Mouse (Mus musculus) 416B (cell line): ENCODE data around the gene Tnrc6b.
A peak's percentile ranks its signal among the peaks of the same experiment; 100 is the strongest.

Experiments
- DNase-seq: peaks from one replicate; pipeline ENCODE4 v3.0.0; 2011; ENCODE audit warnings: low read depth

Gene Tnrc6b

DNA sequence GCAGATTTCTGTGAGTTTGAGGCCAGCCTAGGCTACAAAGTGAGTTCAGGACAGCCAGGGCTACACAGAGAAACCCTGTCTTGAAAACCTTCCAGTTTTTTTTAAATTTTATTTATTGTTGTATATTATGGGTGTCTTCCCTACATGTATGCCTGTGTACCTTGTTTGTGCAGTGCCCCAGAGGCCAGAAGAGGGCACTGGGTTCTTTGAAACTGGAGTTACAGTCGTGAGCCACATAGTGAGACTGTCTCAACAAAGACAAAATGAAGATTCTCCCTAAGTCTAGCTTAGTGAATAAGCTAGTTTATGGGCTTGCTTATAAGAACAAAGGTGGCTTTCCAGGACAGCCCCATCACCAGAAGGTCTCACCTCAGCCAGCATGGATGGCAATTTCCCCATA, 25.4 kb downstream of the Tnrc6b start:
- peak; percentile 58 for DNase-seq

DNA sequence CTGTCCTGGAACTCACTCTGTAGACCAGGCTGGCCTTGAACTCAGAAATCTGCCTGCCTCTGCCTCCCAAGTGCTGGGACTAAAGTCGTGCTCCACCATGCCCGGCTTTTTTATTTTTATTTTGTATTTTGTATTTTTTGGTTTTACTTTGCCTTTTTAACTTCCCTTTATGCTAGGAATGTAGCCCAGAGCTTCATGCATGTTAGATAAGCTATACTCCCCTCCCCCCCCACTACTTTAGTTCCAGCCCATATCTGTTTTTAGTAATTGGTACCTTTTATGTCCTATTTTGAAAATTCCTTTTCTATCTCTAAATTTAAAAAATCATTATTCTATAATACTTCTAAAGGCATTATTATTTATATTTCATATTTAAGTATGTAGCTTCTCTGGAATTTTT, 27.1 kb downstream of the Tnrc6b start:
- DNase-seq = no peak

DNA sequence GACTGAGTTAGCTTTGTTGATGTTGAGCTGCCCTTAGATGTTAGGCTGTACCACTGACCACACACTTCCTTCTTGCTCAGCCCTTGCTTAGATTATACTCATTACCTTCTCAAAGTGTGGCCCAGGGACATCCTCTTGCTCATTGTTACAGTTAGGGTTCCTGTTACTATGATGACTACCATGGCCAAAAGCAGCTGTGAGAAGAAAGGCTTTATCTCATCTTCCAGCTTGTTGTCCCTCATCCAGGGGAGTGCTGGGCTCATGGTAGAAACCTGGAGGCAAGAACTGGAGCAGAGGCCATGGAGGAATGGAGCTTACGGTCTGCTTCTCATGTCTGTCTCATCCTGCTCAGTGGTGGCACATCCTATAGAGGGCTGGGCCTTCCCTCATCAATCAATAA, 28.9 kb downstream of the Tnrc6b start:
- DNase-seq = peak; percentile 86

DNA sequence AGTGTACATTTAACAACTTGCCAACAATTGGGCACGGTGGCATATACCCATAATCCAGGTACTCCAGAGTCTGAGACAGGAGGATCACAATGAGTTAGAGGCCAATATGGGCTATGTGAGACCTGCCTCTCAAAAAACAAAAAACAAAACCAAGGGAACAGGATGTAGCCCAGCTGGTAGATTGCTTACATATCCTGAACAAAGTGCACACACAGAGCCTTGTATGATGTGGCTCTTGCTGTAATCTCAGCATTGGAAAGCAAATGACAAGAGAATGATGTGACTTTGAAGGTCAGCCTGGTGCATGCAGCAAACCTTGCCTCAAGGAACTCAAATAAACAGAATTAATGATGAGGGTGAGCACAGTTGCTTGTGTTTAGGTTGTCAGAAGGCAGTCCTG, 30.7 kb downstream of the Tnrc6b start:
- DNase-seq = no peak

DNA sequence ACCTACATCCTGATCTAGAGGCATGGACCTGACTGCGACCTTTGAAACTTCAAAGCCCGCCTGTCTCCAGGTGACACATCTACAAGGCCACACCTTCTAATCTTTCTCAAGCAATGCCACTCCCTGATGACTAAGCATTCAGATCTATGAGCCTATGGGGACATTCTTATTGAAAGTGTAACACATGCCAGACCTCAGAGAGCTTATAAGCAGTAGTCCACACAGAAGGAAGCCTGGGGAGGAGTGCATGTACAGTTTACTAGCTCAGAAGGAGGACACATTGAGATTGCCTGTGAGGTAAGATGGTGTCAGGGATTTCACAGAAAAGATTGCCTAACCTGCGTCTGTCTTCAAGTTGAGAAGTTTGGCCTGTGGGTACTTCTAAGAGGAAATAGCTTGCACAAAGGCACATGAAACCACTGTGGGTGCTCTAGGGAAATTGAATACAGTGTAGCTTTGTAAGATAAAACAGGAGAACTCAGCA, 31.9 kb downstream of the Tnrc6b start:
- peak; percentile 83 for DNase-seq

DNA sequence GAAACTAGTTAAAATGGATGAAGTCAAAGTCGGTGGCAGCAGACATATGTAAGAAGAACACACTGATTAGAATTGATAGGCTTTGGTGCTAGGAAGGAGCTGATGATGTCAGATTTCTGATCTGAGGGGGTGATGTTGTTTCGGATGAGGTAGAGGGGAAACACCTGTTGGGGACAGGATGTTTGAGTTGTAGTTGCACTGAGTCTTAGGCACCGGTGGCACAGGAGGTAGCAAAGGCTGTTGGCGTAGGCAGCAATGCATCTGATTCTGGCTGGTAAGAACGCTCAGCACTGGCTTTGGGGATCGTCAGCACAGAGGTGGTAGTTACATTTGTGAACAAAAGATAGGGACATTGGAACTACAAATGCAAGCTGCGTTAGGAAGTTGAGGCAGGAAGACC, 32.5 kb downstream of the Tnrc6b start:
- DNase-seq = peak; percentile 27

DNA sequence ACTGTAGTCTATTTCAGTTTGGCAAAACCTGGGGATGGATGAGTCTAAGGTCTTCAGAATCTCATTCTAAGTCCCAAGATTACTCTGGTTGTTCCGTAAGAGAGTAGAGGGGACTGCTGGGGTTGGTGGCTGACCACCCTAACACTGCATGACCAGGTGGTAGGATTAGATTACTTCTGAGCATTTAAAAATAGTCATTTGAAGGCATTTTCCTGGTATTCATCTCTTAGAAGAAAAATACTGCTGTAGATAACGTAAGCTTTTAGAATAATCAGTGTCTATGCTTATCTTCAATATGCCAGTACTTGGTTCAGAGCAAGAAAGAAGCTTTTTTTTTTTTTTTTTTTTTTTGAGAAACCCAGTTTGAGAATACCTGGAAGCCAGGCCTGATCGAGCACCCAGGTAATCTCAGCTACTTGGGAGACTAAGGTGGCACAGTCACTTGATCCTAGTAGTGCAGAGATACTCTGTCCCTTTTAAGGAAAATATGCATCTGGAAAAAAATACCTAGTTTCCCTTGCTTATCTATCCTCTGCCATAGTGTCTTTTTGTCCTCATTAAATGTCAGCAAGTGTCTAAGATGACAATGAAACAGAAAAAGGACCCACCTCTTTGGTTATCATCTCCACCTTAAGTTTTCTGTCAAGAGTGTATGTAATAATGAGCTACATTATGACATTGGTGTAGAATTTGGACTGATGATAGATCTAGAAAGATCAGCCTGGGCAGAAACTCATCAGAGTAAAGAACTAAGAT, 33.7 kb downstream of the Tnrc6b start:
- no peak for DNase-seq

DNA sequence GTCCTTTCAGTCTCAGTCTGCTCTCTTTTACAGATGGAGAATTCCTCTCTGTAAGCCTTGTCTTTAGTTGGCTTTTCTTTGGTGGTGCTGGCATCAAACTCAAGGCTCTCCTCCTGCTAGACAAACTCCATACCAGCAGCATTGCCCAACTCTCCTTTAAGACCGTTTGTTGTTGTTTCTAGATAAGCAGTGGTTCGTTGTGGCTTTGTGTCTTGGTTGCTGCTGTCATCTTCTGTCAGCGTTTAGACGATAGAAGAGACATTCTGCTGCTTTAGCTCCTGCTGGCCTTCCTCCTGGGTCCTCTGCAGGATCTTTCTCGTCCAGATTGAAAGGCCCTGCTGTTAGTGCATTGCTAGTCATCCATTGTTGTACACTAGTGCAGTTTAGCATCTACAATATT, 37.9 kb downstream of the Tnrc6b start:
- DNase-seq = peak; percentile 75

DNA sequence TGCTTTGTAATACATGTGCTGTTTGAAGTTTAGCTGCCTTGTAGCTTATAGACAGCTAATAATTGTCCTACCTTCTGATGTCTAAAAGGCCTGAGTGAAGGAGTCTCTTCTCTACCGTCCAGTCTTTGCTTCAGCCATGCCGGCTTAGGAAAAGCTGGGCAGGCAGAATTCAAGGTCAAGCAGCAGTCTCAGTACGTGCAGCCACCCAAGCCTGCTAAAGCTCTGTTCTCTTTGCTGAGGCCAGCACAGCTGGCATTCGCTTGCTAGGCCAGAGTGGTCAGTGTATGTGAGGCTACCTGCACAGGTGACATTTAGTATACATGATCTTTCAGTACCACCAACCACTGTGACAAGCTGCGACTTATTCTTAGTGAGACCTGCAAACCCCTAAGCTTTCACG, 42.2 kb downstream of the Tnrc6b start:
- DNase-seq = no peak

DNA sequence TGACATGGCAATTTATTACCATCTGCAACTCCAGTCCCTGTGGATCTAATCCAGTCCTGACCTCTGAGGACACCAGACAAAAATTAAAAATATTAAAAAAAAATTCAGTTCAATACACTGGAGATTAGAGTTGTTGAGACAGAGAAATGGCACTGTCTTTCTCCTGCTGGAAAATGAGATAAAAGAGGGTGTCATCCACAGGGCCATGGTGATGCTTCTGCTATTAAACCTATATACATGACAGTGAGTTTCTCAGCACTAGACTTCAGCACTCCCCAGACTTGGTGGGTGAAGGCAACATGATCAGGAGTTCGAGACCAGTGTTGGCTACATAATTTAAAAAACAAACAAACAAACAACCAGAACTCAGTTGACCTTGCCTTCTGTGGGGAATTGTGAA, 43.0 kb downstream of the Tnrc6b start:
- no peak for DNase-seq

DNA sequence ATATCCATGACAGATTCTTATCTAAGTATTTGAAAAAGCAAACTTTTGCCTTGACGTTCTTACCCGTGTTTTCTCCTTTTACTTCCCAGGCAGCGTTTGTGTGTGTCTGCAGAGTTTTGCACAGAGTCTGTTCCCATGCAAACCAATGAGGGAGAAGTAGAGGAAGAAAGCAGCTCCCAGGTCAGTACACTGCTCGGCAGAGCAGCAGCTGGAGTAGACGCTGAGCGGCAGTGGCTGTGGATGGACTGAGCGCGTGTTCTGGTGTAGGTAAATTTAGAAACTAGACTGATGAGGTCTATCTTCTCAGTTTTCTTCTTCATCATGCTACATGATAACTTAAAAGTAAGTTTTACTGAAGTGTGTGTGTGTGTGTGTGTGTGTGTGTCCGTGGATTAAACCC, 48.3 kb downstream of the Tnrc6b start:
- no peak for DNase-seq

DNA sequence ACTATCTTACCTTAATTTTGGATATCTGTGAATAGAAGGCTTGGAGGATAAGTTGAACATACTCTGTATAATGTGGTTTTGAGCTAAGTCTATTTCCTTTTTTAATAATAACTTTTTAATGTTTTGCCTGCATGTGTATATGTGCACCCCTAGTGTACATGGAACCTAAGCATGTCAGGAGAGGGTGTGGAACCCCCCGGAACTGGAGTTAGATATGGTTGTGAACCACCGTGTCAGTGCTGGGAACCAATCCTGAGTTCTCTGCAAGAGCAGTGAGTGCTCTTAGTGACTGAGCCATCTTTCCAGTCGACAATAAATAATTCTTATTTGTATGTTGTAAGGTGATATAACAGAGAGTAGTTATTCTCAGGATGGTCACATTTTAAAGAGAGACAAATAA, 49.4 kb downstream of the Tnrc6b start:
- DNase-seq = no peak

DNA sequence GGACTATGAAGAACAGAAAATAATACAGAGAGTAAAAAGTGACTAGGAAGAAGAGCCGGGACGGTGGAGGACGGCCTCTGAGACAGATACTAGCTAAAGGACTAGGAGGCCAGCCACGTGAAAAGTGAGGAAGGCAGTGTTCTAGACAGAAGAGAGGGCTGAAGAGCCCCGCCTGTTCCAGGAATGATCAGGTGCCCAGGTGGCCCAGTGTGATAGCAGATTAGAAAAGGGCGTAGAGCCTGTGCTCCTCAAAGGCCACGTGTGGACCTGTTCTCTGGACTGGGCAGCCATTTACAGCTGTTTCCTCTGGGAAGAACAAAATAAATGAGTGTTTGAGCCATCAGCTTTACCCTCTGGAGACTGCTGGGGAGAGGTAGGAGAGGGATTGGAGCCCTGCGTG, 49.8 kb downstream of the Tnrc6b start:
- no peak for DNase-seq

DNA sequence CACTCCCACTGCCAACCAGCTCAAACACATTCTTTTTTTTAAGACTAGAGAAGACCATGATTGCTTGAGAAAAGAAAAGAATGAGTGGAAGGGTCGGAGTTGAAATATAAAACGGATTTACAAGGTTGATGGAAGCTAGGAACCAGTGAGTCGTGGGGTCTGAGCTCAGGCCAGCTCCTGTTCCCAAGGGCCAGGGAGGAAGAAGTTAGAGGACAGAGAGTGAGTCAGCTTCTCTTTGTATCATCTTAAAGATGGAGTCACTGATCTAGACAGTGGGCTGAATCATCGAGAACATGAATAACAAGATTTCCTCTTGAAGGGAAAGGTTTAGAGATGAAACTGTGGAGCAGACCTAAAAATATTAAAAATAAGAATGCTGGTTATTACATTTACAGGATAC, 51.5 kb downstream of the Tnrc6b start:
- peak; percentile 51 for DNase-seq

DNA sequence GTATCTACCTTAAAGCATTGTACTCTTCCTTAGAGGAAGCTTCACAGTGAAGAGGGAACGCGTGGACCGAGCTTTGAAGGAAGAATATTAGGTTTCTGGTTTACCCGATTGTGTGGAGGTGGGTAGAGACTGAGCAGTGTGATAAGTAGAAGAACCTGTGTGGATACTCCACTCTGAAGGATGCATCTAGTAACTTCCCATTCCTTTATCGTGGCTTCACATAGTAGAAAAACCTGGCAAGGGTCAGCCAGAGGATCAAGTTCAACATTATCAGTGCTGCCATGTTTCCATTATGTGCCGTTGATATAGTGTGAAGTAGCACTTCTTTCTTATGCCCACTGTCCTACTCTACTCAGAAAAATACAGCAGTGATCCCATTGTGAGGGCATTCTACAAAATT, 53.6 kb downstream of the Tnrc6b start:
- no peak for DNase-seq

DNA sequence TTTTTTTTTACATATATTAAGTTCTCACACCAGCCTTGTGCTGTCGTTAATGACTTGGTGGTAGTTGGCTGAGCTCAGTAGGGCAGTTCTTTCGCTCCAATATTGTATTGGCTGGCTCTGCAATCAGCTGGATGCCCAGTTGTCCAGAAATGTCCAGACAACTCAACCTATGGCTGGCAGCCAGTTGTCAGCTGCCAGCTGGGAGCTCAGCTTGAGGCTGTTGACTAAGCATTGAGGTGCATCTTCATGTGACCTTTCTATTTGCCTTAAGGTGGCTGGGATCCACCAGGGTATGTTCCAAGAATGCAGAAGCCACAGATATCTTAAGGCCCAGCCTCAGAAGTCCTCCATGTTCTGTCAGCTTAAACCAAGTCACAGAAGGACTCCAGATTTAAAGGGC, 54.3 kb downstream of the Tnrc6b start:
- no peak for DNase-seq

DNA sequence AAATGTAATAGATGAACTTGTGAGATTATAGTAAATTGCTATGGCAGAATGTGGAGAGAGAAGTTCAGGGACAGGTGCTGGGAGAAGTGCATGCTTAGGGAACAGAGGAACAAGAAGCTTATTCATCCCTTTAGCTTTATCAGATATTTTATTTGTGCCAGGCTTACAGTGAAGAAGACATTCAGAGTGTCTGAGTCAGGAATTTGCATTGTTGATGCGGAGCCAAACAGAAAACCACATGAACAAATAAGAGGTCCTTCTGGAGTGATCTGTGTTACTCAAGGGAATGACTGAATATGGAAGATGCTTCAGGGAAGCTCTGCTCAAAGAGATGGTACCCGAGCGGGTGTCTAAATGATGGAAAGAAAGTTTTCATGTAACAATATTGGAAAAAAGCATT, 57.1 kb downstream of the Tnrc6b start:
- no peak for DNase-seq

DNA sequence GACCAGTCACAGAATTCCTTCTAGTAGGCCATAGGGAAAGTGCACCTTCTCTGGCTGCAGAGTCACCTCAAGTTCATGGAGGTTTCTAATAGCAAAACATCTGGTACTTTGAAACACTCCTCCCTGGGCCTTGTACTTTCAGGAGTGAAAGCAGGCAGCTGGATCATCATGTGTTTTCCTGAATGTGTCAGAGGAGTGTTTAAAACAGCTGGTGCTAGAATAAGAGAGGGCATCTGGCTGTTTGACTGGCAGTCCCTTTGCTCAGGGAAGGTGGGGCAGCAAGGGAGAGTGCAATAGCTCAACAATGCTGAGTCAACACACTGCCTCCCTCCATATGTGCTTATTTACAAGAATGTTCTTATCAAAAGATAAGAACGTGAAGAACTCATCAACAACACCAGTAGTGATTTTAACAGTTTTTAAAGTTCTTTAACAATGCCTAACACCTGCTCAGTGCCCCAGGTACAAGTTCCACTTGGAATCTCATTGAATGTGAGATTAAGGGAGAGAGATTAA, 60.9 kb downstream of the Tnrc6b start:
- DNase-seq = no peak

DNA sequence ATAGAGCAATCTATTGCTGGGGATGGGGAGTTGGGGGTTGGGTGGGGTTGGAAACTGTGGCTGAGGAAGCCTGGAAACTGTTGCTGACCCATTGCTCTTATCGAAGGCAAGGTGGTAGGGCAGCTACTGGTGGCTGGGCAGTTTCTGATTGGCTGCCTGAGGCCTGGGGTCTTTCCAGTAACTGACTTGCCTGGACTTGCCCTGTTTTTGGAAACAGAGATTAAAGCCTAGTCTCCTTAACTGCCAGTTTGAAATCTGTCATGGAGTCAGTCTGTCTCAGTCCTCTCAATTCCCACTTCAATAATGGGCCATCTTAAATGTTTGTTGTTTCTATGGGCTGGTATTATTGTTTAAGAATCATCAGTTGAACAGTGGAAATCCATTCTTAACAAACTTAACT, 63.6 kb downstream of the Tnrc6b start:
- no peak for DNase-seq

DNA sequence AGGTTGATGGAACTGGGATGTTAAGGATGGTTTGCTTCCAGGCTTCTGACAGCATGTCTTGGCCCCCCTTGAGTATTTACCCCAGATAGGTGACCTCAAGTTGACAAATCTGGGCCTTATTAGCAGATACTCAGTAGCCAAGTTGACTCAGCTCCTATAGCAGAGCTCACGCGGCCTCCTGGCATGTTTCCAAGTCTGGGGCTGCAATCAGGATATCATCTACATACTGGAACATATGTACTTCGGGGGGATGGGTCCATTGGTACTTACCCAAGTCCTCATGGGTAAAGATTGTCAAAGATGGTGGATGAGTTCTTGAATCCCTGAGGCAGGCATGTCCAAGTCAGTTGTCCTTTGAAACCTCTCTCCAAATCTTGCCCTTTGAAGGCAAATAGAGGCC, 67.9 kb downstream of the Tnrc6b start:
- peak; percentile 31 for DNase-seq

DNA sequence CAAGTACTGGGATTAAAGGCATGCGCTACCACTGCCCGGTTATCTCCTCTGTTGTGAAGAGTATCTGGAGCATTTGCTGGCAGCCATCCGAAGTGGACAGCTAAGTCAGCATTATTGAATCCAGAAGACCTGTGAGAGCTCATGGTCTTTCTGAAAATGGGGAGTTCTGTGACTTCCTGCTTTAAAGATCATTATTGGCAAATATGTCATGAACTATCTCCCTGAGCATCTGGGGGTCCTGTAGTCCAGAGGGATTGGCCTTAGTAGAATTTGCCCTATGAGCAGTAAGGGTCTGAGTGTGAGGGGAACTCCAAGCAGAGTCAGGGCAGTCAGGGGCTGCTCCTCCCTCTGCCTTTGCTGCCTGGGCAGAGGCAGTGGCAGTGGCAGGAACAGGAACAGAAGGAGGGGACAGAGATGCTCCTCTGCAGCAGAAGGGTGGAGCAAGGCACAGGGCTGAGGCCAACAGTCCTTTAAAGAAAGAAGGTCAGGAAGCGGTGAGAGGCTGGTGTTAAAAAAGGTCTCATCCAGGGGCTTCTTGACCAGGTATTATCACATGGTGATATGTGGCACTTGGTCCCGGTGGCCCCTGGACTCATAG, 69.1 kb downstream of the Tnrc6b start:
- no peak for DNase-seq

DNA sequence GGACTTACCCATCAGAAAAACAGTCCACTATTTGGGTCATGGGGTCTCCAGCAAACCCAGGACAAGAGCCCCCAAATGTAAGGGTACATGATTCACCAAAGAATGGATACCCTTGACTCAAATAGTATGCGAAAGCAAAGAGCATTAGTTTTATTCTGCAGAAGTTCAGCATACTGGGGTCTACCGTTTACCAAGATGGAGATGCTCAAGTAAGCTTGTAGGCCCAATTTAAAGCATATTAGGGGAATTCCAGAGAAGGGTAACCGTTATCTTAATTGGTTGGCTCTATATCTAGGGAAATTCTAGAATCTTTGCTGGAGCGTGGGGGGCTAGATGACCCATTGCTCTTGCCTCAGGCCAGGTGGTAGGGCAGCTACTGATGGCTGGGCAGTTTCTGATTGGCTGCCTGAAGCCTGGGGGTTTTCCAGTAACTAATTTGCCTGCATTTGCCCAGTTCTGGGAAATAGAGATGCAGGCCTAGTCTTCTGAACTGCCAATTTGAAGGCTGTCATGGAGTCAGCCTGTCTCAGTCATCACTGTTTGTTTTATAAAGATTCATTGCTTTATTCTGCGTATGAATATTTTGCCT, 70.2 kb downstream of the Tnrc6b start:
- no peak for DNase-seq

DNA sequence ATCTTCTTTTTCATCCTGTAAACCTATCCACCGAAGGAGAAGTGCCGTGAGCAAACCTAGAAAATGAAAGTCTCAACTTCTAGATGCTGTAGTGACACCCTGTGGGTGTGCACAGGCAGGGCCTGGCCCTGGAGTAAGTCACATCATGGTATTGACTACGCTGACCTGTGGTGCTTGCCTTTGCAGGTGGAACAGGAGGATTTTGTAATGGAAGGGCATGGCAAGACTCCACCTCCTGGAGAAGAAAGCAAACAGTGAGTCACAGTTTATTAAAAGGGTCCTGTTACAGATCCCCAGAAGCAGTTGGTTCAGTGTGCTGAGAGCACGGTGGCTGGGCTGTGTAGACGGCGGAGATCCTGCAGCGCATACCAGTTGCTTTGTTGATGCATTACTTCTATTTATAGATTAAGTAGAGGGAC, 73.4 kb downstream of the Tnrc6b start:
- DNase-seq = peak; percentile 56
